Mouse (Mus musculus) ES-E14 (cell line): Measurements from ENCODE around the gene Spata17.

Experiments used
- CHD2 ChIP-seq: IDR thresholded peaks from 2 replicates; pipeline ENCODE4 v1.6.1; 2014; ENCODE audit warnings: mild to moderate bottlenecking, low read depth, low read length, inconsistent platforms
- HCFC1 ChIP-seq: IDR thresholded peaks from 2 replicates; pipeline ENCODE4 v1.6.1; 2012; ENCODE audit warnings: low read length, inconsistent platforms, borderline replicate concordance; ENCODE audit not compliant: insufficient read depth
- ZC3H11A ChIP-seq: IDR thresholded peaks from 2 replicates; pipeline ENCODE4 v1.6.1; 2012; ENCODE audit warnings: low read depth, mild to moderate bottlenecking, inconsistent platforms, low read length, borderline replicate concordance

- TF ChIP-seq ZC3H11A = no peak
- no peak for TF ChIP-seq HCFC1
- no peak for TF ChIP-seq CHD2
These were observed 43.5 kb upstream of the Spata17 start for GRCm38 (mm10) chr1:187258756-187259155.
